Mouse (Mus musculus) kidney, postnatal 4 days (tissue): ENCODE measurements around the gene Zfp61.
A peak's percentile ranks its signal among the peaks of the same experiment; 100 is the strongest.
"Not testable (repeated sequence)": the region's sequence is repeated elsewhere in the genome, so short reads cannot be mapped to it uniquely, and the experiment has no call there.

Experiments used
- DNase-seq, 2 experiments: peaks; one replicate each; pipeline ENCODE4 v3.0.0; 2021; ENCODE audit warnings: mixed read lengths in 2 of 2

The Zfp61 gene

DNA sequence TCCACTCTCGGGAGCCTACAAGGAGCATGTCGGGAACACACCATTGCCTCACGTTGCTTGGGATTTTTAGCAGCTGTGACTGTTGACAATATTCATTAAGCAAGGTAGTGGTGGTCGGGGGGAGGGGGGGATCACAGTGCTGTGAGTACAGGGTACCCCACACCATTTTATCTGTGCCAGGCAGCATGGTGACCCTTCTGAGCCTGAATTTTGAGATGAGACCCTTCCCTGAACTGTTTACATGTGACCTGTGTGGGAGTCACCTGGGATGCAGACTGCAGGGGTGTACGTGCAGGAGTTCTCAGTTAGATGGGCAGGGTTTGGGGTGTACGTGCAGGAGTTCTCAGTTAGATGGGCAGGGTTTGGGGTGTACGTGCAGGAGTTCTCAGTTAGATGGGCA, 4.6 kb downstream of the Zfp61 start:
- DNase-seq, result no peak

DNA sequence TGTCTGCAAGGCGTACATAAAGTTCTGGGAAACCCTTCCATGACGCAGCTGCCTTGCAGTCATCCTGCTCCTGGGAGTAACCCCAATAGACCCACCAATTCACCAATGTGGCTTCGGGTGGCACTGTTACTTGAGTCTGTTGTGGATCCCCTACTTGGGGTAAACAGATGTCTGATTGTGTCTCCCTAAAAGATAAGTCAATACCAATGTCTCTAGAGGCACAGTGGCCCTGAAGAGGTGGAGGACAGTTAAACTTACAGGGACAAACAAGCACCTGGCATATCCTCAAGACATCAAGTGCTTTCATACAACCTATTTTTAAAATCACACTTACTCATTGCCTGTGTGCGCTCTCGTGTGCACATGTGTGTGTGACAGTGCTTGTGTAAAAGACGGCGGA, 5.7 kb downstream of the Zfp61 start:
- DNase-seq, result no peak

DNA sequence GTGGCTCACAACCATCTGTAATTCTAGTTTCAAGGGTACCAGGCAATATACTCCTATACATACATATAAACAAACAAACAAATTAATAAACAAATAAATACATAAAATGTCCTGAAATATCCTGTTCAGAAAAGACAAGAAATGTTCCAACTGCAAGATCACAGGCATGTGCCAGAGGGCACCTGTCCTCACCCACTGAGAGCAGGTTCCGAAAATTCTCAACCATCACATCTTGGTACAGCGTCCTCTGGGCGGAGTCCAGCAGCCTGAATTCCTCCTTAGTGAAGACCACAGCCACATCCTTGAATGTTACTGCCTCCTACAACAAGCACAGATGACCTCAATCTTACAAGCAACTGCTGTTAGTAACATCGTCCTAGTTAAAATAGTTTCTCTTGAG, 6.3 kb downstream of the Zfp61 start:
- DNase-seq, result no peak

DNA sequence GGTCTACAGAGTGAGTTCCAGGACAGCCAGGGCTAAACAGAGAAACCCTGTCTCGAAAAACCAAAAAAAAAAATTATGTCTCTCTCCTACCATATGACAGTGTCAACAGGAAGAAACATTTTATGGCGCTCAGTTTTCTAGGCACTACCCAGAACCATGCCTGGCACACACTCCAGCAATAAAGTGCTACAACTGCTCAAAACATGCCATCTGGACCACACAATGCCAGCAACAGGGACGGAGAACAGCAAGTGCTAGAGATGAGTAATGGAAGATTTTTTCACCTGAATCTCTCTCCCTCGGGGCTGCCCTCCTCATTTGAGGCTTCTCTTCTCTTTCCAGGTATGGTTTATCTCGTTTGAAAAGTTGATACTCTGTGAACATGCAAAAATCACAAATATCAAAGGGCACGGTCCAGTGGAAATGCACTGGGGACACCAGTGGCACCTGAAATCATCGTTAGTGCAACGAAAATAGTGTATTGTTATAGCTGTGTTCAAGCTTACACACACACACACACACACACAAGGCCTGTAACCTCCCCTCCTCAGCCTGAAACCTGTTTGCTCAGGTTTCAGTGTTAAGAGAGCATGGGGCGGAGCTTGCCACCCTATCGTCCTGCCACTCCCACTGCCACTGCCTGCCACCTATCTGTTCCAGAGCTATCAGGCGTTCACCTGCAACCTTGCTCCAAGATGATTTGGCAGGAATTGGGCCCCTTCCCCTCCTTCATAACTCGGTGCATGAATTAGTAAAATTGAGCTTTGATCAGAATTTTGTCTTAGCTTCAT, 7.8 kb downstream of the Zfp61 start:
- no peak for DNase-seq

DNA sequence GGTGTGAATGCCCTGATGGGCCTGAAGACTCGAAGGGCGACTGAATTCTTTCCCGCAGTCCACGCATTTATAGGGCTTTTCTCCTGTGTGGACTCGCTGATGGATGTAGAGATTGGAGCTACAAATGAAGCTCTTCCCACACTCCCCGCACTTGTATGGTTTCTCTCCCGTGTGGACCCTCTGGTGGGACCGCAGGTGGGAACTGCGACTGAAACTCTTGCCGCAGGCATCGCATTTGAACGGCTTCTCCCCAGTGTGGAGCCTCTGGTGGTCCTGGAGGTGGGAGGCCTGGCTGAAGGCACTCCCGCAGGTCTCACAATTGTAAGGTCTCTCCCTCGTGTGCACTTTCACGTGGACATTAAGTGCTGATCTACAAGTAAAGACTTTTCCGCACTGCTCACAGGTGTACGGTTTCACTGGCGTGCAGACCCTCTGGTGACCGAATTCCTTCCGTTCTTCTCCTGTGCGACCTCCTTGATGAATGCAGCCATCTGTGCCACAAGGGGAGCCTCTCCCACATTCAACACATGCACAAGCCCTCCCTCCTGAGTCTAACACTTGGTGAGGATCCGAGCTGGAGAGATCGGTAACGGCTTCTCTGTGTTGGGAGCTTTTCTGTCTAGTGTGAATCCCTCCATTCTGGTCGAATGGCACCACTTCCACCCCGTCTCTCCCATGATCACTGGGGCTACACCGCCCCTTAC, 9.5 kb downstream of the Zfp61 start:
- no peak for DNase-seq

DNA sequence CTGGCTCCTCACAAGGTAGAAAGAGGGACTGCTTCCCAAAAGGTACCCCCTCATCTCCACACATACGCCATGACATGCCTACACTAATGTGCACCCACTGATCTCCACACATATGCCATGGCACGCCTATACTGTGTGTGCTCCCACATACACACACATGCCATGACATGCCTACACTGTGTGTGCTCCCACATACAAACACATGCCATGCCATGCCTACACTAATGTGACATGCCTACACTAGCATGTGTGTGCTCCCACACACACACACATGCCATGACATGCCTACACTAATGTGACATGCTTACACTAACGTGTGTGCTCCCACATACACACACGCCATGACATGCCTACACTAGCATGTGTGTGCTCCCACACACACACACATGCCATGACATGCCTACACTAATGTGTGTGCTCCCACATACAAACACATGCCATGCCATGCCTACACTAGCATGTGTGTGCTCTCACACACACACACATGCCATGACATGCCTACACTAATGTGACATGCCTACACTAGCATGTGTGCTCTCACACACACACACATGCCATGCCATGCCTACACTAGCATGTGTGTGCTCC, 10.8 kb downstream of the Zfp61 start:
- DNase-seq, result no peak

DNA sequence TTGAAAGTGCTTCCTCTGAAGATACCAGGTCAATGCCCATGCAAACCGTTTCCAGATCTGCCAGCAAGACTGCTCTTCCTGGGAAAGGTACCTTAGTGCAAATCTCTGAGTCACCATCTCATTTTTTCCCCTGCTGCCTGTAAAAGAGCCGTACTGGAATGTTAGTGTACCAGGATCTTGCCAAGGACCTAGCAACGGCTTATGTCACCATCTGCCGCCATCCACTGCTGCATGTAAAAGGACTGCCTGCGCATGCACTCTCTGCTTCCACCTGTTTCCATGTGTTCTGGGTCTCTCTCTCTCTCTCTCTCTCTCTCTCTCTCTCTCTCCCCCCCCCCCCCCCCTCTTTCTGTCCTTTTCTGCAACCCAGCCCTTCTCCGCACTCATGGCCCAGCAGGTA, 12.5 kb downstream of the Zfp61 start:
- DNase-seq, result no peak

DNA sequence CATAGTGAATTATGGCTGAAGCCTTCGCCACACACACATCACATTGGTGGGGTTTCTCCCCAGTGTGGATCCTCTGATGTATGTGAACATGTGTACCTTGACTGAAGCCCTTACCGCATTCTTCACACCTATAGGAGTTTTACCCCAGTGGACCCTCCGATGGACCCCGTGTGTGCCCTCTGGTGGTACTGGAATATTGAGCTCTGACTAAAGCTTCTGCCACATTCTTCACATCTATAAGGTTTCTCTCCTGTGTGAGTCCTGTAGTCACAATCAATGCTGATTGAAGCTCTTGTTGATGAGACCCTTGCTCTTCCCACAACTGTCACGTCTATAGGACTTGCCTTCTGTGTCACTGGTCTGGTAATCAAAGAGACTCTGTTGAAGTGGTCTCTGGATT, 13.4 kb downstream of the Zfp61 start:
- DNase-seq, result no peak

DNA sequence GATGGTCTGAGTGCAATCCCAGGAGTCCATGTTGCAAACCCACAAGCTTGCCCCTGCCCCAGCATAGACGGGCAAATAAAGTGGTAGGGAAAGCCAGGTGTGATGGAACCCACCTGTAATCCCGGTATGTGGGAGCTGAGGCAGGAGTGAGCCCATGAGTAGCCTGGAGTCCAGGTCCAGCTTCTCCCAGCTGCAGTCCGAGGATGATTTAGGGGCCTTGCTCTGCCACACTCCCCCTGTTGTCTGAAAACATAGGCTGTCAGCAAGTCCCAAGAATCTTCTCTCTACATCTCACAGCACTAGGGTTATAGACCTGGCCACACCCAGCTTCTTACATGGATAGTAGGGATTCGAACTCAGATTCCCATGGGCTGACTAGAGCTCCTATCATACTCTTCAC, 14.1 kb downstream of the Zfp61 start:
- no peak for DNase-seq

DNA sequence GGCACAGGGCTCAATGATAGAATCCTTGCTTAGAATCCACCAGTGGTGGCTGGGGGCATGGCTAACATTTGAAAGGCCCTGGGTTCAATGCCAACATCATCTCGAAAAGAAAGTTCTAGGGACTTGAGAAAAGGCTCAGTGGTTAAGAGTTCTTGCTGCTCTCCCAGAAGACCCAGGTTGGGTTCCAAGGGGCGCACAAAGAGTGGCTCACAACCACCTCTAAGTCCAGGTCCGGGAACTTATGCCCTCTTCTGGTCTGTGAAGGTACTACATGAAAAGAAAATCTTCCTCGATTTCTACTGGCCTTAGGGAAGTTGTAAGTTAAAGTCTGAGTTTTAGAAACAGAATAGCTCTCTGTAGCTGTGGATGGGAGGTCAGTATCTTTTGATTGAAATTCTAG, 14.9 kb downstream of the Zfp61 start:
- no peak for DNase-seq

DNA sequence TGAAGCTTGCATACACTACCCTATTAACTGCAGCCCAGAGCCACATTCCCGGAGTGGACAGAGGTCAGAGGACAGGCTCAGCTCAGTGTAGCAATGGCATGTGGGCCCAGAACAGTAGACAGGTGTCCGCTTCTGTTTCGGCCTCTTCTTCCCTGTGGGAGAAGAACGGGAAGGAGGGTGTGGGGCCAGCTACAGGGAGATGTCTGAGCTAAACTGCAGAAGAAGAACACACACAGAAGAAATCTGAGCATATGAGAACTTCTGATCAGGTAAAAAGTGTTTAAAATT, 20.2 kb downstream of the Zfp61 start:
- no peak for DNase-seq

DNA sequence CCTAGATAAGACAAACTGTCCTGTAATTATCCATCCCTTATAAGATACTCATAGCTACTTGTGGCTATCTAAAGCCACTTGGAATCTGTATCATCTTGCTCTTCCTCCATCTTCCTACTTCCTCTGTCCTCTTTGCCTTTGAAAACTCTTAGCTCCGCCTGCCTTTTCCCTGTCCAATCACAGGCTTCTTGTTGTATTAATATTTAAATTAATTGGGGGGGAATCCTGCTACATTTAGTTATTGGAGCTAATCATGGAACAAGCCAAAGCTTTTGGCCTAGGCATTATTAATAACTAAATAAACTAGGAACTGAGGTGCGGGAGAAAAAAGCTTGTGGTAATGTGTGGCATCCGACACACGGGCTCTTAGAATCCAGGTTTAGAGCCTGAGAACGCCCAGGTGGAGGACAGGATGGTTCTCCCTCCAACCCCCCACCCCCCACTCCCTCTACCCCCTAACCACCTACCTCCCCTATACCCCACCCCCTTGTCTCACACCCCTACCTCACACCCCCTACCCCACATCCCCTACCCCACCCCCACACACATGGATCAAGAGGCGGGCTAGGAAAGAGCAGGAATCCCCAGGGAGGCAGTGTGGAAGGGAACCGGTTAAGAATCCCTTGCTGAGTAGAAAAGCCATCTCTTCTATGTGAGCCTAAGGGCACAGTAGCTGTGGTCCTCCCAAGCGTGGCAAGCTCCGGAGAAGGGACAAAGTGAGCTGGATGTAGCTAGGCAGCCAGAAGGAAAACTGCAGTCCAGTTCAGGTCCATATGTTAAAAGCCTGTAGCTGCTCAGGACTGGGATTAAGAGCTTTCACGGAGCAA, 20.8 kb downstream of the Zfp61 start:
- peak in 1 of 2 experiments; percentile 14 for DNase-seq

DNA sequence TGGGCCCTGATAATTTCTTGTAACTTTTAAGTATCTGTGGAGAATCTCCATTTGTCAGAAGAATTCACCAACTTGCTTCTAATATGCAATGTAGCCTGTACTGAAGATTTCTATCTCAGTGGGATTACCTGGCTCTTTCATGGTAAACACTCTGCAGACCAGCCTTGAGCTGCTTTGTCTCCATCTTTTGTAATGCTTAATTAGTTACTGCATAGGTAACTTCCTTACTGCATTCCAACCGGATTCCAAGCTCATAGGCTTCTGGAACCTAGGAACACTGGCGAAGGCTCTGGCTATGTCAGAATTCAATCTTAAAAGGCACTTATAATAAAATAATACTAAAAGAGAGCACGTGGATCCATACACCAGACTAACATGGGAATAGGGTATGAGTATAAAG, 22.3 kb downstream of the Zfp61 start:
- DNase-seq, result not testable (repeated sequence)

DNA sequence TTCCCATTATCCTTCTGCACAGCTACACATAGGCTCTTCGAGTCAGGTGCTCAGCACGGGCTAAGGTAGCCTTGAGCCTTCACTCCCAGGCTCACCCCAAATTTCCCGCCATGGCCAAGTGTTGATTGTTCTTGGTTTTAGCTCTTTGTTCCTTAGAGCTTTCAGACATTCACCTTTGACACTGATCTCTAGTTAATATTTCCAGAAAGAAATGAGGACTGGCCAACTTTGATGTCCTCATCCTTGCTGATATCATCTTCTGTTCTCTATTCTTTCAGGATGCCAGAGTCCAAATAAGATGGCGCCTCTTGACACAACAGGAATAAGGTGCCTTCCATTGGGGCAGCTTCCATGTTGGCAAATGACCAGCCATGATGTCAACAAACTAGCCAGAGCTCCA, 26.6 kb downstream of the Zfp61 start:
- DNase-seq, result no peak

DNA sequence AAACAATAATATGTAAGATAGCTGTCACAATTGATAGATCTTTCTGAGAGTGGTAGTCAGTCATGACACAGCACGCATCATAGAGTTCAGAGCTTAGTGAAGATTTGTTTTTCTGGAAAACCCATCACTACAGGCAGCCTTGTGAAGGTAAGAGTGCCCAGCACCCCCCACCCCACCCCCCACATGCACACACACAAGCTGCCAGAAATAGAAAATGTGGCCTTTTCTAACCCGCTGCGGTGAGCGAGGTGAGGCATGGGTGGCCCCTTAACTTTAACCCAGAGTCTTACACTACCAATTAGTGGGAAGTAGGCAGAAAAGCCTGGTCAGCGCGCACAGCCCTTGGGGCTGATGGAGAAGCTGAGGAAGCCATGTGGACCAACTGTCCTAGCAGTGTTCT, 29.8 kb downstream of the Zfp61 start:
- no peak for DNase-seq

DNA sequence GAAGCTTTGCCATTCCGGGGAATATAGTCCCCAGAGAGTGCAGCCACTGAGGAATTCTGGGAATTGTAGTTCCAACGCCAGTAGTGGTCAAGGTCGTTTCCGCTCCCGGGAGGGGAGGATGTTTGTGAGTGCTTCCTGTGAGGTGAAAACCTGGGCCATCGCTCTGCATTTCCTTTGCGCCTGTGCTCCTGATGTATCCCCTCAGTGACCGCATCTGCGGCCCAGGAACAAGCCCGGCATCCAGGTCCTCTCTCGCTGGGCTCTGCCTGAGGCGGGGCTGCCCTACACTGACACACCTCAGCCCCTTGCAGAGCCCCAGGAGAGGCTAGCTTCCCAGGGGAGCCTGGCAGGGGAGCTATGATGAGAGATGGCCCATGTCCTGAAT, 30.8 kb downstream of the Zfp61 start, which contains the start of gene Zfp93:
Gene Zfp93 (plus strand): TSS at position 133 of the 385 bp plus-strand sequence.
- peak; percentile 75 to 83 for DNase-seq

DNA sequence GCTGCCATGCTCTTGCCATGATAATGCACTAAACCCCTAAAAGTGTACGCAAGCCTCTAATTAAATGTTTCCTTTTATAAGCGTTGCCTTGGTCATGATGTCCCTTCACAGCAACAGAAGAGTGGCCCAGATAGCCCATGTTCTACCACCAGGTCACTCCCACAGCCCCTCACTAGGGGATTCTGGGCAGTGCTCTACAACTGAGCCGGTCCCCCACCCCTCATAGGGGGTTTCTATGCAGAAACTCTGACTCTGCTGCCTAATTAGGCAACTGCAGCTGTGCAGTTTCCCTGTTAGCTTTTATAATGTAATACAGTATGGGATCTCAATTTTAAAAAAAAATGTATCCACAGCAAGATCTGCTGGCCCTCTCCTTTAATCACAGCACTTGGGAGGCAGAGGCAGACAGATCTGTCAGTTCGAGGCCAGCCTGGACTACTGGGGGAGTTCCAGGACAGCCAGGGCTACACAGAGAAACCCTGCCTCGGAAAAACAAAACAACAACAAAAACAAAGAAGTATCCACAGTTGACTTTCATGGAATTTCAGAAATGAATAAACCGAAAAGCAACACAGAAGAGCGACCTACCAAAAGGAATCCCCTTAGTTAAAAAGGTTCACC, 31.3 kb downstream of the Zfp61 start:
- peak in 1 of 2 experiments; percentile 9 for DNase-seq

DNA sequence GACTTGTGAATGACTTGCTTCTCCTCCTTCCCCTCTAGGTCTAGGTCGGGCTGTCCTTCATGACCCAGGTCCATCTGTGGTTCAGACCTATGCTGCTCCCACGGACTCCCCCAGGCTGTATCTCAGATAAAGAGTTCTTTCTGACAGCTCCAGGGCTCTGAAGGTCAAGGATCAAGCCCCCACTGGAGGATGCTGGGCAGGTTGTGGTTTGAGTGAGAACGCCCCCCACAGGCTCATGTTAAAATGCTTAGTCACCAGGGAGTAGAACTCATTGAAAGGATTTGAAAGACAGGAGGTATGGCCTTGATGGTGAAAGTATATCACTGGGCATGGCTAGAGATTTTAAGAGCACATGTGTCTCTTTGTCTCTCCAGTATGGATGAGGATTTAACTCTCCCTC, 31.8 kb downstream of the Zfp61 start:
- no peak for DNase-seq

DNA sequence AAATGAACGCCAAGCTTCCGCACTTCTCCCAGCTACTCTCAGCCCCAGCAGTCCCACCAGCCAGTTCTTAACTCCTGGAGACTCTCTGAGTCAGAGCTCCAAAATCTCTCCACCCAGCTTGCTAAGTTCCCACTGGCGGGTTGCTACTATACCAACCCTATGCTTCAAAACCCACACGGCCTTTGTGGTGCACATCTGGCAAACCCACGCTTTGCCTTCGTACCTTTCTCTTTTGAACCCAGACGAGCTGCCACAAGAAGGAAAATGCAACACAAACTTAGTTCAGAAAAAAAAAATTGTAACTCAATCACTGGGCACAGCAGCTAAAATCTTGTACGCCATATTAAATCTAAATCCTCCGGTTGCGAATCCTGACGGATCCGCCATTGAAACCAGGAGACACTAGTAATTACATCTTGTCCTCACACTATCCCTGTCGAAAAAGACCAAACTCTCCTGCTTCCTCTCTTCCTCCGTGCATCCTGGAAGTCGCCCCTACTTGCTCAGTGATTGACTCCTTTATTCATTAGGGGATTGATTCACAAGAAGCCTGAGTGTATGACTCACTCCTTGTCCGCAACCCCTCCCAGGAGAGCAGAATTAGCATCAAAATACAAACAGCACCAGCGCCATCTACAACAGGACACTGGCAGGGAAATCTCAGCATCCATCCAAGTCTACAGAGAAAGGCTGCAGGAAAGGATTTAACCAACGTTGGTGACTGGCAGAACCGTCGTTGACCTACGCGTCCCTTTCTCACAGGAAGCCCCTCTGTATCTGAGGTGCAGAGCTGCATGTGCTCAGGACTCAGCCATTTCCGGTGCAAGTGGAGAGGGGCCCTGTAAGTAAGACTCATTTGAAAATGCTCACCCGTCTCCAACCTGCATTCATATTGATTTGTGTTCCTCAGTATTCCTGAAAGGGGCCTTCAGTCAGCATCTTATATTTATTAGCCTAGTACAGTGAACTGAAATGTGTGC, 32.6 kb downstream of the Zfp61 start:
- DNase-seq, result no peak

DNA sequence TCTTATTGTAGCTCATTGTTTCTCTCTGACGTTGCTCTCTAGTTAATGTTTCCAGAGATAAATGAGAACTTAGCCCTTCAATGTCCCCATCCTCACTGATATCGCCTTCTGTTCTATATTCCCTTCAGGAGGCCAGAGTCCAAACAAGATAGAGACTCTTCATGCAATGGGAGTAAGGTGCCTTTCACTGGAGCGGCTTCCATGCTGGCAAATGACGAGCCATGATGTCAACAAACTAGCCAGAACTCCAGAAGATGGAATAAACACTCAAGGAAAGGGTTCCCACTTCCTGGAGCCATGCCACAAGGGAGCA, 41.1 kb downstream of the Zfp61 start:
- no peak for DNase-seq

DNA sequence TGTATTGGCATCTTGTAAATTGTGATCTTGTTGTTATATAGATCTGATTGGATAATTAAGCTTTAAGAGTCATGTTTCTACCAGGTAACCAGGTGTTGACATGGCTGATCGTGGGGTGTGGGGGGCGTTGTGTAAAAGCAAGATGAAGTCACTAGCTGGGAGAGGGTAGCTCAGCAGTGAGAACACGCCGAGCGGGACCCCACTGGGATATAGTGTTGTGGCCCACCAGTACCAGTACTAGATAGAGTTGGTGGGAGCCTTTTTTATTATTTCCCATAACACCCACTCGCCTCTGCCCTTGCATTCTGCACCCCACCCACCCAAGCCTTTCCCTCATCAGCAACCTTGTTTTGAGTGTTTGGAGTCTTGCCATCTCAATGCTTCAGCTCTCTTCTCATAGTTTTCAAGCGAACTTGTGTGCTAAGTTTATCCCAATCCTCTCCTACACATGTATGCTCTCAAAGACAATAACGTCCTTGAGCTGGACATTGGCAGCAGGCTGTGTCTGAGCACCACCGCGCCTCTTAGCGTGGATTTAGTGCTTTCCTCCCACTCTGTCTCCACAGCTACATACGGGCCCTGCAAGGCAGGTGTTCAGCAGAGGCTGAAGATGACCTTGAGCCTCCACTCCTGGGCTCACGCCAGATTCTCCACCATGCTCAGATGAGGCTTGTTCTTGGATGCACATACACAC, 41.6 kb downstream of the Zfp61 start:
- no peak for DNase-seq
